Mouse (Mus musculus): ENCODE measurements around the gene Mctp1.

GRCm38 (mm10) chr13:76896457-76896790 lies 512.1 kb downstream of the Mctp1 start:
- TF ChIP-seq GATA1 (IDR thresholded peaks at IDR 0.05; ENCODE audit: borderline replicate concordance, low read length) (no peak), FLI1 (IDR thresholded peaks at IDR 0.05; ENCODE audit: low read length) (no peak)
